Comparison of ENCODE assay signal across 22 mouse cellular contexts in the genomic region with DNA sequence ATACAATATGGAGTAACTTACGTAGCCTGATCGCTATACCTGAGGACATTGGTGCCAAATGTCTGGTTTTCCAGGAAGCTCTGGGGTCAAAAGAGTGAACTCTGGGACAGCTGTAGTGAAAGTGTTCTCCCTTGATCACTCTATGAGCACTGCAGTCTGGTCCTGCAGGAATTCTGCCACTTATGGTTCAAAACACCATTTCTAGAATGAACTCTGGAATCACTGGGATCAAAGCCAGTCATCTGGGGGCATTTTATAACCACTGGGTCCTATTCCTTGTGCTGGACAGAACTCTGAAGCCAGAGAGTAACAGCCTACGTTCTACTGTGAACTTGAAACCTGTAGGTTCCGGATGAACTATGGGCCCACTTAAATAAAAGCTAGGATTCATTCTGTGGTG.
"Had no signal": no experiment of that assay in that cellular context is flagged by ENCODE, and none has a peak within 500 bp of the region (broad histone marks: within the 10 kb centered on the region; RNA-seq: fewer than 3 reads in every experiment).

No protein-coding gene starts in this region.

- H3K36me3 ChIP-seq: liver, embryonic 12.5 days; liver, embryonic 15.5 days; lung, embryonic 15.5 days; midbrain, embryonic 12.5 days; neural tube, embryonic 12.5 days; neural tube, embryonic 15.5 days; stomach, embryonic 15.5 days had no signal

- H3K4me2 ChIP-seq: liver, embryonic 12.5 days; liver, embryonic 15.5 days; lung, embryonic 15.5 days; midbrain, embryonic 12.5 days; neural tube, embryonic 12.5 days; neural tube, embryonic 15.5 days; stomach, embryonic 15.5 days had no signal

- H3K4me3 ChIP-seq: left cerebral cortex, adult 2 months; liver, embryonic 12.5 days; liver, embryonic 15.5 days; lung, embryonic 15.5 days; megakaryocyte, embryonic 14.5 days; midbrain, embryonic 12.5 days; neural tube, embryonic 12.5 days; neural tube, embryonic 15.5 days; stomach, embryonic 15.5 days had no signal

- ATAC-seq: intestine, embryonic 16.5 days; liver, embryonic 12.5 days had no signal

- DNase-seq: kidney, adult 8-10 months; kidney, postnatal 14 days; layer of hippocampus, postnatal 36 days; lung, adult 18-20 months; lung, postnatal 10 days; lung, postnatal 36 days; right cerebral cortex, adult 18-20 months; right cerebral cortex, postnatal 14 days; right cerebral cortex, postnatal 4 days; spleen, adult 18-20 months; thymus, adult 18-20 months; thymus, postnatal 36 days had no signal

- H3K27me3 ChIP-seq: liver, embryonic 12.5 days; liver, embryonic 15.5 days; lung, embryonic 15.5 days; megakaryocyte, embryonic 14.5 days; midbrain, embryonic 12.5 days; neural tube, embryonic 12.5 days; neural tube, embryonic 15.5 days; stomach, embryonic 15.5 days had no signal

- H3K9me3 ChIP-seq: liver, embryonic 12.5 days; liver, embryonic 15.5 days; lung, embryonic 15.5 days; megakaryocyte, embryonic 14.5 days; midbrain, embryonic 12.5 days; neural tube, embryonic 12.5 days; neural tube, embryonic 15.5 days; stomach, embryonic 15.5 days had no signal

- H3K4me1 ChIP-seq: liver, embryonic 12.5 days; liver, embryonic 15.5 days; lung, embryonic 15.5 days; midbrain, embryonic 12.5 days; neural tube, embryonic 12.5 days; neural tube, embryonic 15.5 days; stomach, embryonic 15.5 days had no signal

- H3K9ac ChIP-seq: liver, embryonic 12.5 days; liver, embryonic 15.5 days; lung, embryonic 15.5 days; midbrain, embryonic 12.5 days; neural tube, embryonic 12.5 days; neural tube, embryonic 15.5 days; stomach, embryonic 15.5 days had no signal

- H3K27ac ChIP-seq: left cerebral cortex, adult 2 months; liver, embryonic 12.5 days; liver, embryonic 15.5 days; lung, embryonic 15.5 days; midbrain, embryonic 12.5 days; neural tube, embryonic 12.5 days; neural tube, embryonic 15.5 days; stomach, embryonic 15.5 days had no signal
